Mouse (Mus musculus): ENCODE data around the gene Dmc1.

Gene Dmc1

DNA sequence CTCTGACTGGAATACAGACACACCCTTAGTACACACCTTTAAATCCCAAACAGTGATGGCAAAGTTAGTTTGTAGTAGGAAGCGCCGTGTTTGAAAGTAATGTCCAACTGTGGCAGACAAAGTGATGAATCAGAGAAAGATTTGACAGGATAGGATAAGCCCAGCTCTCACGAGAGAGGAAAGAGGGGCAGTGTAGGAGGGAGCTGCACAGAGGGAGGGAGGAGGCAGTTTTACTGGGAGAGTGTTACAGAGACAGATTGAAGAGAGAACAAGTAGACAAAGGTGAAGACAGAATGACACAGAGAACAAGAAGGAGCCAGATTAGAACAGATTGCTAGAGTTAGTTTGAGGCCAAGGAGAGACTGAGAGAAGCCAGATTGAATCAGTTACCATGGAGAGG lies 45.3 kb downstream of the Dmc1 start:
- no peak for DNase-seq

DNA sequence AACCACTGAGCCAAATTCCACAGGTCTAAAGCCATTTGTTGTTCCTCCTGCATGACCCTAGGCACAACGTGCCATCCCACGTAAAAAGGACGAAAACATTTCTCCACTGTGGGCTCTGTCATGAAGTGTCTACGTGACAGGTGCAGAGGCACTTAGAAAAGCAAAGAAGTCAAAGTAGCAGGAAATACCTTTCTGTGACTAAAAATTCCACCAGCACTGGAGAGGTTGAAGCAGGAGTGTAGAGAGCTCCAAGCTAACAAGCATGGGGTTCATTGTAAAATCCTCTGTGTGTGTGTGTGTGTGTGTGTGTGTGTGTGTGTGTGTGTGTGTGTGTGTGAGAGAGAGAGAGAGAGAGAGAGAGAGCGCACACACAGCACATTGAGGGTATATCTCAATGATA lies 52.3 kb downstream of the Dmc1 start:
- DNase-seq: no peak

DNA sequence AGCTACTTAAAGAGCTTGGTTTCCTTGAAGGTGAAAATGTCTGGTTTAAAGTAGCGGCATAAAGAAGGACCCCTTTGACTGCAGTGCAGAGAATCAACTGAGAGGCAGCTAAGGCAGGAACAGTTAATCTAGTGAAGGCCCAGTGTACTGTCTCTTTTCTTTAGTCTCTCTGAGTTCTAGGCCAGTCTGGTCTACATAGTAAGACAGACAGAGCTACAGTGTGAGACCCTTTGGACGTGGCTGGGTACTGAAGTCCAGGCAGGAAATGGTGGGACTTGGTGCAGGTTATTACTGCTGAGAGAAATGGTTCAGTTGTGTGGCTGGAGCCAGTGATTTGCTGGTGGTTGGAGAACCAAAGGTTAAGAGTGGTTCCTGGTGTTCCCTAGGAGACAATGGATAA lies 56.7 kb downstream of the Dmc1 start:
- no peak for DNase-seq

DNA sequence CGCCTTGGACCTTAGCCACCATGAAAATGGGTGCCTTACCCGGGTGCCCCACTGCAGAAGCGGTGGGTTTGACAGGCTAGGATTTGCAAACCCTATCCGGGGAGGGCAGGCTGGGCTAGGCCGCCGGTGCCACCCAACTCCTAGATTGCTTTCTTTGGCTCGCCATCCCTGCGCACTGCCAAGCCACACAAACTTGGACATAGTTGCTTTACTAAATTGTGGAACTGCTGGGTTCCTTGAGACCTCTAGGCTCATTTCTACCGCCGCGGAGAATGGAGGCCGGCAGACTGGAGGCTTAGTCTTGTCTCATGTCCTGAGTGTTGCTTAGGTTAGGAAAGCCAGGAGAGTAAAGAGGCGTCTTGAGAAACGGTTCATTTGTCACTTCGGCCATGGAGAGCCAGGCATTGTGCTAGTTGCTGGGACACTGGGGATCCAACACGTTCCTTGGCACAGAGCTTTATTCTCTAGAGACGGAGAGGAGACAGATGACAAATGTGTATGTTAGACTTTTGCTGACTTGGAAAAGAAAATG lies 57.6 kb downstream of the Dmc1 start:
- DNase-seq: no peak

DNA sequence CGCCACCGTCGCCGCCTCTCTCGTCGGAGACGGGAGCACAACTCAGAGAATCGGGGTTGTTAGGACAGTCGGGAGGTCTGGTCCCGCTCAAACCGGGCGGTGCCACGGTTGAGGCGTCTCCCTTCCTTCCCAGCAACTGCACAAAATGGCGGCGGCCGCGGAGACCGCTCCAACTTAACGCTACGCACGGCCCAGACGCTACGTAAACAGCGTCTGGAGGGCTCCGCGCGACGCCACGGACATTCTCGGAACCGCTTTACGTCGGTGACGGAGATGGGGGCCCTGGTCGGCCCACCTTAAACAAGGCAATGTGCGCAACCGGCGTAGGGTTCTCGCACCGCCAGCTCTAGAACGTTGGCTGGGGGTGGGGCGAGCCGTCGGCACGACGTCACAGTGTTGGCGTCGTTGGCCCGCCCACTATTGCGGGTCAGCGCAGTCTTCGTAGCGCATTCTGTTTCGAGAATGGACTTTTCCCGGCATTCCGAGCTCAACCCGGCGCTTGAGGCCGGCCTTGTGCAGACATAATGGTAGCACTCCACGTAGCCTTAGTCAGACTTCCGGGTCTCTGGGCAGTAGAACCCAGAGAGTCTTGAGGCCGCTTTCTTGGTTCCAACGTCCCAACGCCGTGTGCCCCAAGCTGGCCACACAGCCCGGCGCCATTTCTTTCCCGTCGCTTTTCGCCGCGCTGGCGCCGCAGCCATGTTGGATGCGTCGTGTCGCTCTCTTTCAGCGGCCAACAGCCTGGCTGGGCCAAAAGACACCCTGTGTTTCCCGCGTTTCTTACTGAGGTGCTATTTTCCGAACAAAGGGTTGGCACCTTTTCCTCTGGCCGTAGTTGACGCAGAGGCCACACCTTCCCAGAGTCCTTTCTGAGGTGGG lies 58.3 kb downstream of the Dmc1 start, which contains the start of gene Ddx17:
Gene Ddx17, minus strand, starts transcription at position 332 of the 879 bp plus-strand sequence.
- peak; percentile 99 for DNase-seq

DNA sequence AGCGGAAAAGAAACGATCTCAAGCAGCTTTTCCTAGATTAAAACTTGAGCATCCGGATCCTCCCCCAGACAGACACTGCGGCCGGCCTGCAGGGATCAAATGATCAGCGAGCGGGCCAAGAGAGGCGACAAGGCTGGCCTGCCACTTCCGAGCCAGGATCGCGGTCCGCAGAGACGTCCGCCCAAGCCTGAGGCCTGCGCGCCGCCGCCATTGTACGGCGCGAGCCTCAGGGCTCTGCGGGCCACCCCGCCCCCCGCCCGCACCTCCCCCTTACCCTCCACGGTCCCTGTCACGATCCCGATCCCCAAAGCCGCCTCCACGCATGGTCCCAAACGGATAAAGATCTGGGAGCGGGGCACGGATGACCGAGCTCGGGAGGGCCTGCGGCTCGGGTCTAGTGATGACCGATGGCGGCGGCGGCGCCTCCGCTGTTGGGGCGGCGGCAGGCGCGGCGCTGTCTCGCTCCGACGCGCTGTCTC lies 58.9 kb downstream of the Dmc1 start:
- no peak for DNase-seq

DNA sequence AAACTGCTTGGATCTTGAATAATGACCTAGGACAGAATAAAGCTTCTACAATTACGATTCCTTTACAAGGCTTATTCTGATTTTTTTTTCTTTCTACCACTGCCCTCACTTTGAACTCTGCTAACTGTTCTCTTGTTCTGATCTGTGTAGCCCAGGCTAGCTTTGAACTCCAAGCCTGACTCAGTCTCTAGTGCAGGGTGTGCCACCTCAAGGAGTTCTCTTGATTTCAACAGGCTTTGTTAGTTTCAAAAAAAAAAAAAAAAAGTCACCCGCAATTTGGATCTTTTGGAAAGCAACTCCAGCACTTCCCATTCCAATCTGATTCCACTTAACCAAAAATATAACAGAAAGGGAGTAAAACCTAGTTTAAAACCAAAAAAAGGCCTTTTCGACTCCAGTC lies 59.4 kb downstream of the Dmc1 start:
- DNase-seq: no peak

DNA sequence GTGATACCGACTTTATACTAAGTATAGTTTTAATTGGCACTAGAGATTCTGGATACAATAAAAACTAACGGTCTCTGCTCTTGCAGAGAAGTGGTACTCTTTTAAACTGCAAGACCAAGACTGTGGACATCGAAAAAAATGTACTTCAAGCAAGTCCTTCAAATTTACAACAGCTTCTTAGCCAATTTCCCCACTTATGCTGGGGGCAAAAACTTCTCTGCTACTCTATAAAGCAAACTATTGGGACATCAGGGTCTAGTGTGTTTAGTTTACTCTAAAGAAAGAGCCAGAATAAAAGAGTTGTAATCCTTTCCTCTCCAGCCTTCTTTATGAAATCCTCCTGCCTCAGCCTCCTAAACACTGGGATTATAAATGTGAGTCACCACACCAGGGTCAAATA lies 60.9 kb downstream of the Dmc1 start:
- no peak for DNase-seq

DNA sequence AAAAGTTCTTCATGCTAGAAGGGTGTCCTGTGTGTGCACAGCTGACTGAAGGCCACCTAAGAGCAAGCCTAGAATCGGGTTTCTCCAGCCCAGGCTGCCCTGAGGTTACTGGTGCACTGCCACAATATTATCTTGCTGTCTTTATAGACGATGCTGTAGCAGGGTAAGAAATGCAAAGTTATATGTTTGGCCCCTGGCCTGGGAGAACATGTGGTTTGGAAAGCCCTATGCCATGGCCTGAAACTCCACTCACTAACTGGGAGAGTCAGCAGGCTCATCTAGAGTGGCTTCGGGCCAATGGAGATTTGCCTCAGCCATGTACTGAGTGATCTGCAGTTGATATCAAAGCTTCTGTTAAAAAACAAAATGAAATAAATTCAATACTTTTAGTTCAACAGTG lies 71.1 kb downstream of the Dmc1 start:
- no peak for DNase-seq

DNA sequence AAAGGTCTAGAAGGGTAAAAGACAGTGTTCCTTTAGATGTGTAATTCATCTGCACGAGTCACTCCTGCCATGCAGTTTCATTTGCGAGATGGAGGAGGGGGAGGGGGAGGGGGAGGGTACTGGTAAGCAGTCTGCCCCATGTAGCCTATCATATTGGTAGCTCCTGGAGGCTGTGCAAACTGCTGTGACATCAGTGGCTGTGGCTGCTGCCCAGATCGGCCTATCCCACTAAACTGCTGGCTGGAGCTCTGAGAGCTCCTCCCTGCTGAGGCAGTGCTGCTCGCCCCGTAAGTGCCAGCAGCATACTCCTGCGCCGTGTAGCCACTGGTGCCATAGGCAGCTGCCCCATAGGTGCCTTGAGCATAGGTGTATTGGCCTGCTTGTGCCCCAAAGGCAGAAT lies 75.0 kb downstream of the Dmc1 start:
- no peak for DNase-seq

DNA sequence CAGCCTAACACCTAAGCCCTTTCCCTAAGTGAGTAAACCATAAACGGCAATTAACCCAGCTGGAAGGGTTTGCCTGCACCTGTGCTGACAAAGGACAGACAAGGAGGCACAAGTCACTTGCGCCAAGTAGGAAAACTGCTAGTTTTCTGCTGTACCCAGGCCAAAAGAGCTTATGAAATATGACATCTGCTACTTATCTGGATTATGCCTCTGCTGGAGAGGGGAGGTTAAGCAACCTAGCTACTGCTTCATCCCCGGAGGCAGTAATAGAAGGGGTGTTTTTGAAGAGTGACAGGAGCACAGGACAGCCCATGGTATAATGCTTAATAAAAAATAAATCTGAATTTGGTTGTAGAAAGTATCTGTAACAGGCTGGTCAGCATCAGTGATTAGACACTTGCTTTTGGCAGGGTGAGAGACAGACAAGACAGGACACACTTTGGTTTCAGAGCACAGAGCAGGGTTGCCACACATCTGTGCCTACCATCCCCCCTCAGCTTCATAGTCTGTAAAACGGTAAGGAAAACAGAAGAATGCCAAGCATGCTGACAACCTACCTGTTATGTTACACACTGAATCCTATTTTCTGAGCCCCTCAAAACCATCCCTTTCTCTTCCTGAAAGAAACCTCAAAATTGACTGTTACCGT lies 76.8 kb downstream of the Dmc1 start:
- DNase-seq: no peak

DNA sequence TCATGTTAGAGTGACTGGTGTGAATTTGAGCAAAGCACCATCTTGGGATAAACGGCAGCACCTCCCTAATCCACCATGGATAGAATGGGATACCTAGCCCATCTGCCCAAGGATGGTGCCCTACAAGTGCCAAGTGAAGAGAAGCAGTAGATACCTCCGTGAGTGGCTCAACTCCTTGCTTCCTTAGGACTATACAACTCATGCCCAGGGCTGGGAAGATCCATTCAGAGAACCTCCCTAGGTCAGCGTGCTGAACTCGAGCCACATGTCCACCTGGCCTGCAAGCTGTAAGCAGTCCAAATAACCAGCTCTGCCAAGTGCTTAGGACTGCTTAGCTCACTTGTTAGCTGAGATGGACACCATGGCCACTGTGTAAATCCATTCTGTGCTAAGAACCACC lies 77.7 kb downstream of the Dmc1 start:
- DNase-seq: peak; percentile 48

DNA sequence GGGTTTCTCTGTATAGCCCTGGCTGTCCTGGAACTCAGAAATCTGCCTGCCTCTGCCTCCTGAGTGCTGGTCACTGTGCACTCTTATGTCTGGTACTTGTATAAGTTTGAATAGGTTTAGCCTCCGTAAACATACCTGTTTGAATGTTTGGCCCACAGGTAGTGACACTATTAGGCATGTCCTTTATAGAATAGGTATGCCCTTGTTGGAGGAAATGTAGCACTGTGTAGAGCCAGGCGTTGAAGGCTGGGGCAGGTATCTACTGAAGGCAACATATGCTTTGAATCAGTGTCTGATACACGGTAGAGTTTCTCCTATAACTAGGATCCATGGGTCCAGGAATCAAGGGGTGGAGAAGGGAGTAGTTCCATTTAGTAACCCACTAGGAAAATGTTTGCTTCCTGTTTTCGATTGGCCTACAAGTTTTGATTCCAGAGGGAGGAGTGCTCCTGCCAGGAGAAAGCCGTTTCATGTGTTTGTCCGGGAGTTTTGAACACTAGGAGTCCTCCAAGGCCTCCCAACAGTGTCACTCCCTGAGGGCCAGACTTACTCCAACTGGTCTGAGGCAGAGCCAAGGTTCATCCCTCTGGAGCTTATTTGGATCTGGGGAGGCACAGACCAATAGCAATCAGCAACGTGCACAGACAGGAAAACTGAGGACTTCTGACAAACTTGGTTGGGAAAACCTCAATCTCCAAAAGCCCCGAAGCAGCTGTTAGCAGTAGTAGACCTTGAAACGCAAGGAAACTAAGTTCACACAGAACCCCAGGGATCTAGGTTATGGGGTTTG lies 78.7 kb downstream of the Dmc1 start:
- no peak for DNase-seq

DNA sequence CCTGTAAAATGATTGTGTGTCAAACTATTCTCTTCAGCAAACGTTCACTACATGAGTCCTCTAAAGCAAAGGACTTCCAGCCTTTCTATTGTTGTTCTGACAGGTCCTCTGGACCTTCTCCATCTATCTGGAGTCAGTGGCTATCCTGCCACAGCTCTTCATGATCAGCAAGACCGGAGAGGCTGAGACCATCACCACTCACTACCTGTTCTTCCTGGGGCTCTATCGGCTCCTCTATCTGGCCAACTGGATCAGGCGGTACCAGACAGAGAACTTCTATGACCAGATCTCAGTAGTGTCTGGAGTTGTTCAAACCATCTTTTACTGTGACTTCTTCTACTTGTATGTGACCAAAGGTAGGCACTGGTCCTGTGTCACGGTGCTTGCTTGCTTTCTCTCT lies 79.3 kb downstream of the Dmc1 start:
- no peak for DNase-seq

DNA sequence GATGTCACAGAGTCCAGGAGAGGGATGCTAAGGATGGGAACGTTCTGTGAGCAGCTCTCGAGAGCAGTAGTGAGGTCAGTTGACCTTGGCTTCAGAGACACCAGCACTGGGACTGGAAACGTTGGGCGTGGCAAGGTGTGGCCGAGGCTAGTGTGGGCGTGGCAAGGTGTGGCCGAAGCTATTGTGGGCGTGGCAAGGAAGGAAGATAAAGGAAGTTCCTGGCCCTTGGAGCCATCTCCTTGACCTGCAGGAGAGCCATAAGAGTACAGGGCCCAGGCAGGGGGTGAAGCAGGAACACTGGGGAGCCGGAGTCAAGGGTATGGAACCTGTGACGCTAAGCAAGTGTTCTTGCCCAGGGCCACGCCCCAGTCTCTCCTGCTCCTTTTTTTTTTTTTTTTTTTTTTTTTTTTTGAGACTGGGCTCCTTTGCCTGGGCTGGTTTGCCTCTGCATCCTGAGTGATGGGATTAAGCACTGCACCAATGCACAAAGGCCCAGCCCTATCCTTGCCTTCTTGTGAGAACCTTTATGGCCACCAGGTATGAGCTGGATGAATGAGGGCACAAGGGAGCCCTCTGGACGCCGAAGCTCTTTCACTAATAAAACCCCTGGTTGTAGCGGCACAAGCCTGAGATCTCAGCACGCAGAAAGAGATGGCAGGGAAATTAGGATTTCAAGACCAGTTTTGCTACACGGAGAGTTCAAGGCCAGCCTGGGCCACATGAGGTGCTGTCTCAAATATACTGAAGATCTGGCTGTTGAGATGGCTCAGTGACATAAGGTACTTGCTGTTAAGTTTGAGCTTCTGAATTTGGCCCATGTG lies 85.3 kb downstream of the Dmc1 start:
- no peak for DNase-seq

DNA sequence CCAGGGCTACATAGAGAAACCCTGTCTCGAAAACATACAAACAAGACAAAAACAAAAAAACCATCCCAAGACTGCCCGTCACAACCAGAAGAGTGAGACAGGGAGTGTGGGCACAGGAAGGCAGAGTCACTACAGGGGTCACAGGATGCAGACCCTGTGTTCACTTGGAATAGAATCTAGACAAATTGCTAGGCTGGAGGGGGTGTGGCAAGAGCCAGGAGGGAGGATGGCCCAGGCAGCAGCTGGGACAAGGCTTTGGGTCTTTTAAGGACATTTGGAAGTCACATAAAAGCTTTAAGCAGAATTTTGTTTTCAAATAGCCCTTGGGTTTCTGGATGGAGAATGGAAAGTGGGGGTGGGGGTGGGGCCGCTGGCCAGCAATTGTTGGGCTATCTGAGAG lies 86.3 kb downstream of the Dmc1 start:
- no peak for DNase-seq

DNA sequence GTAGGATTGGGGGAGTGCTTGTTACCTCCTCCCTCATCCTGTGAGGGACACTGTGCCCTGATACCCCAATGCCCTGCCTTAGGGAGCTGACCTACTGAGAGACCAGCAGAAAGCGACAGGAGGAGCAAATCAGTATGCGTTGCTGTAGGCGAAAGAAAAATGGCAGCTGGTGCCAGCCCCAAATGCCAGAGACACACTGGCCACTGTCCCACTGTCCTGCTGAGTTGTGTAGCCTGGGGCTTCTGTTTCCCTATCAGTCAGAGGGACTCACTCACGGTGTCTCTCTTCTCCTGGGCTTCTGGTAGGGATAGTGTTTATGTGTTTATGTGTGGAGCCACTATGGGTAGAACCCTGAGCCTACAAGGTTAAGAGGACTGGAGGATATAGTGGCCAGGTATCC lies 87.2 kb downstream of the Dmc1 start:
- DNase-seq: no peak

DNA sequence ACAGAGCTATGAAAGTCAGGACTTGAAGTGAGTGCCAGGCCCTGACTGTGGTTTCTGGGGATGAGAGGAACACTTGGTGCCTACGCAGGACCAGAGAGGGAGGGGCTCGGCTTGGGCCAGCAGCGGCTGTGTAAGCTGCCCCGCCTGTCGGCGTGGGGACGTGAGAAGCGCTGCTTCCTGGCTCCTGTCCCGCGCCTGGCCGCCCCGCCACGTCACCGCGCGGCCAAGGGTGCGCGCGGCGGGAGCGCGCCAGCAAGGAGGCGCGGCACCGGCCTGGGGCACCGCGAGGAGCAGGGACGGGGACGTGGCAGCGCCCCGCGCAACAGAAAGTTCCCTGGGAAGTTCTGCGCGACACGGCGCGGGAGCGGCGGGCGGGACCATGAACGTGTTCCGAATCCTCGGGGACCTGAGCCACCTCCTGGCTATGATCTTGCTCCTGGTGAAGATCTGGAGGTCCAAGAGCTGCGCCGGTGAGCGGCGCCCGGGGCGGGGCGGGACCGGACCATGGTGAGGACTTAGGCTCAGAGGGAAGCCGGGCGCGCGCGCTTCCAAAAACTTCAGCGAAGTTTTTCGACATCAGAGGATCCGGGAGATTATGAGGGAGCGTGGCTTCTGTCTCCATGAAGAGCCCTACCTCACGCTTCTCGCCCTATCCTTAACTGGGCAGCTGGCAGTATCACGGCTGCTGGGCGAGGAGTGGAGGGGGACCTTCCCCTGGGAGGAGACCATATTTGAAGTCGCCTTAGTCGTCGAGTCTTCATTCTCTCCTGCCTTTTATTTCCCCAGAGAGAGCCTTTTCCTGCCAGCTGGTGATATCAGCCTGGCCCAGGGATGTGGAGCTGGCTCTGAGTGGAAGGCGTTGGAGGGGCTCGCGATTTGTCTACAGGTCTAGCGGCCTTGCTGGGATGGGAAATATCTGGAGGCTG lies 88.5 kb downstream of the Dmc1 start, which contains the start of gene Kdelr3:
Gene Kdelr3, plus strand, starts transcription at position 241 of the 926 bp plus-strand sequence.
- no peak for DNase-seq

DNA sequence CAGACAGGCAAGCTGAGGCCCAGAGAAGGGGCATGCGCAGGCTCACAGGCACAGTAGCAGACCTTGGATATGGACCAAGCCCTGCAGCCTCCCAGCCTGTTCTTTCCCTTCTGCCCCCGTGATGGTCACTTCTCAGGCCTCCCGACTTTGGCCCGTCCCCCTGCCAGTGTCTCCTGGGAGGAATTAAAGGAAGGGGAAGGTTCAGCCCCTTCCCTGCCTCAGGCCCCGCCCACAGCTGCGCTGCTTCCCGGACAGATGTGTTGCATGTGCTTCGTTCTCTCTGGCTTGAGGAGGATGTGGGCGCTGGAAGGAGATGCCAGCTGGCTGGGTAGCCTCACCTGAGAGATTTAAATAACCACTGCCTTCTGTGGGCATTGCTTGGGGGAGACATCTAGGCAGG lies 91.0 kb downstream of the Dmc1 start:
- DNase-seq: no peak

DNA sequence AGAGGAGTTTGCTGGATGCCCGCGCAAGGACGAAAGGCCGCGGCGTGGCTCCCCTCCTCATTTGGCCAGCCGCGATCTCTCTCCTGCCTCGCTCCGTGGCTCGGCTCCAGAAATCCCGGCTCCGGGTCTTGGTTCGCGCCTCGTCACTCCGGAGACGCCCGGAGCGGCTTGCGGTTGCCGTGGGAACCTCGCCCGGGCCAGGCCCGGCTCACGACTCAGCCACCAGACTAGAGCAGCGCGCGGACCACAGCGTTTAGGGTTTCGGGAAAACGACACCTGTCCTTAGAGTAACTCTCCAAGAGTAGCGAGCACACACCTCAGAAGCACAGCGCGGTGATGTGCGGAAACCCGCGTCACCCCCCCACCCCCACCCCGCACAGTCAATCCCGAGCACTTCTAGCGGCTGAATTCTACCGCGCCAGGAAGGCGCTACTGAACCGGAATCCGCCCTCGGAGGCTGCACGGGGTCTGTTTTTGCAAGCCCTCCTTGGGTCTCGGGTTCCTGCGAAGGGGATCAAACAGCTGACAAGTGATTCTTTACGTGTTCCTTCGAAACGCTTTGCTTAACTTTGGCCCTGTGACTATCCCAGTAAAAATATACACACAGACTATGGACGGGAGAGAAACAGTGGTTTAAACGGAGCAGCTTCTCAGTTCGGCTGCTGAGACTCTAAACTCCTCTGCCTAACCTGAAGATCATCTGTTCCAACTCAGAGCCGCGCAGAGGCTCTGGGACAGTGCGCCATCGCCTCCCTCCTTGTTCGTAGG lies 93.2 kb downstream of the Dmc1 start:
- peak; percentile 59 for DNase-seq
